Mouse (Mus musculus) urinary bladder, adult 18-20 months (tissue): ENCODE data around the gene Tmem179.
A peak's percentile ranks its signal among the peaks of the same experiment; 100 is the strongest.

Experiments
- DNase-seq, 2 experiments: peaks; one replicate each; pipeline ENCODE4 v3.0.0; 2022; ENCODE audit warnings: low spot score in 2 of 2, mixed read lengths in 2 of 2

The Tmem179 gene

DNA sequence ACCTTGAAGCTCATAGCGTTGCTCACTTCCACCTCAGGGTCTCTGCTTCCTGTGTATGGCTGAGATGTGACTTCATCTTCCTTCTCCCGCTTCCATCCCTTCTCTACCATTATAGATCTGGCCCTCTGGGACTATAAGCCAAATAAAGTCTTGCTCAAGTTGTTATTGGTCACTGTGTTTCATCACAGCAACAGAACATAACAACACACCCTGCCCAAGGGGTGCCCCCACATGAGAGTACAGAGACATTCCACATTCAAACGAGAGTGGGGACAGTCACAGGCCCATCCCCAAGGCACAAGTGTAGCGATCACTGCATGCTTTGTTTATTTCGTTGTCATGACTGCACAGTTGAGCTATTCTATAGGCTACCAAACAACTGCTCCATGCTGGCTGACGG lies 20.7 kb upstream of the Tmem179 start:
- no peak for DNase-seq

DNA sequence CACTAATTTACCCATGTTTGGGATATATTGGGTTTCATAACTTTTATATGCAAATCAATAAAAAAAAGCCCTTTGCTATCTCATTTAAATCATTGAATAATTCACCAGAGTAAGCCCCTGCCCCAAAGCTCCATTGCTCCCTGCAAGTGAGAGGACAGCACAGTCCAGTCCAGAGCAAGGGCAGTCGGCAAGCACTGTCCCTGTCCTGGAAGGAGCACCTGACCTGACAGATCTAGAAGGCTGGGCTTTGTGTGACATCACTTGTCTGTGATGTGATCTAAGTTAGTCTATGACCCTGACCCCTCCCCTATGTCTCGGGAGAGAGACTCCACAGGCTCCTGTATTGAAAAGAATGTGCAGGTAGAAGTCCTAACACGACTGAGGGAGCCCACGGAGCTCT lies 17.2 kb upstream of the Tmem179 start:
- DNase-seq, result no peak

DNA sequence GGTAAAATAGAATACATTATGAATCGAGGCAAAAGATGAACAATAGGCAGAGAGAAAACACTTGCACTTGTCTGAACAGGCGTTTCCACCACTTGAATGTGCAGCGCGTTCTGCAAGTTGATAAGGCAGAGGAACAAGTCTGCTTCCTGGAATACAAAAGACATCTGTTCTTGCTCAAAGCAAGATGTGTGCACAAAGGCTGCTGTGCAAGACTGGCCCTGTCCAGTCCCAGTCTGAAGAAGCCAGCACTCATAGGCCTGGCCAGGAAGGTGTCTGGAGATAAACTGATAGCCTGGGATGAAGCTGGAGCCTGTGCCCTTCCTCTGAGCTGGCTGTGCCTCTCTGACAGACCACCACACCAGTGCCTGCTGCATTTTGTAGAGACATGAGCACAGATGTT lies 1.6 kb upstream of the Tmem179 start:
- DNase-seq, result peak in 1 of 2 experiments; percentile 40

DNA sequence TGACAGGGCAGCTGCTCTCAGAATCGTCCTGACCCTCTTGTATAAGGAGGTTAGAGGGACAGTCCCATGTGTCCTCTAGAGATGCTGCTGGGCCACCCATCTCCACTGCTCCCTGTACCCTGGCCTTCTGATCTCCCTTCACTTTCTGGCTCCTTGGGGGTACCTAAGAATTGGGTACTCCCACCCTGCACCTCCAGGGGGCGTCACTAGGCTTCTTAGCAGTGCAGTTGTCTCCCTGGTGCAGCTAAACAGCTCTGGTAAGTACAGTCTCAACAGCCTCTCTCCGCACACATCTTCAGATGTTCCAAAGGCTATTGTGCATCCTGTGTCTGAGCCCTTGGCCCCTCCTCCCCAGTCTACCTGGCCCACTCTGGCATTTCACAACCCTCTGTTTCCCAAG lies 1.6 kb downstream of the Tmem179 start:
- DNase-seq, result no peak

DNA sequence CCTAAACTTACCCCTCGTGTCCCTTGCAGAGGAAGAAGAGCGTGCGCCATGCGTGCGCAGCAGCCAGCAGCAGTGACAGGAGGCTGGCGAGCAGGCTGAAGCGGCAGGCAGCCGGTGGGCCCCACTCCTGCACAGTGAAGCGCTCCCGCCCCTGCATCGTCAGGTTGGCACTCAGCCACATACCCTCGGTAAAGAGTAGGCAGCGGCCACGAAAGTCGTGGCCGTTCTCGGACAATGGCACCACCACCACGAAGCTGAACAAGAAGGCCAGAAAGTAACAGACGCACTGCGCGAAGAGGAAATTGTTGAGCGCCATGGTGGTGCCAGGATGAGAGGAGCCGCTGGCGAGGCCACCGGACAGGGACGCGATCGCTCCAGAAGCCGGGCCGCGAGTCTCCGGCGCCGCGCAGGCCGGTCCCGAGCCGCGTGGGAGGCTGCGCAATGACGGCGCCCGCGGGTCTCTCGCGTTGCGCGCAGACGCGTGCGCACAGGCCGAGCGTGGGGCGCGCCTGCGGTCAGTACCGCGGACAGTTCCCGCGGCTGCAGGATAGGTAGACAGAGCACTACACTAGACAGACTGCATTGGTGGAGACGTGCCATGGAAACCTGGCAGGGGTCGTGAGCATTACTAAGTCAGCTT lies 5.7 kb downstream of the Tmem179 start:
- DNase-seq, result peak in 1 of 2 experiments; percentile 40

DNA sequence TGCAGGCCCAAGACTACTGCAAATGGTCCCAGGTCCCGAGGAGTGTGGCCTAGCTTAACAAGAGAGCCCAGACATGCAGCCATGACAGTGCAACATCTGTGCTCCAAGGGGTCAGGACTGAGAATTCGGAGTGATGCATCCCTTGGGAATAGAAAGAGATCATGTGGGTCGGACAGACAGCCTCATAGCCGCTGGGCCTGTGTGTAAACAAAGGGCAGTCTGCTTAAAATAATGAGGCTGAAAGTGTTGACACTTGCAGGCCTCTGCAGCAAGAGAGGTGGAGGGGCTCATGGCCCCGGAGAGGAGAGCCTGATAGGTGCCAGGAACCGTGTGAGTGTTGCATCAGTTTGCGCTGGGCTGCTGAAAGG lies 6.2 kb downstream of the Tmem179 start:
- DNase-seq, result no peak

DNA sequence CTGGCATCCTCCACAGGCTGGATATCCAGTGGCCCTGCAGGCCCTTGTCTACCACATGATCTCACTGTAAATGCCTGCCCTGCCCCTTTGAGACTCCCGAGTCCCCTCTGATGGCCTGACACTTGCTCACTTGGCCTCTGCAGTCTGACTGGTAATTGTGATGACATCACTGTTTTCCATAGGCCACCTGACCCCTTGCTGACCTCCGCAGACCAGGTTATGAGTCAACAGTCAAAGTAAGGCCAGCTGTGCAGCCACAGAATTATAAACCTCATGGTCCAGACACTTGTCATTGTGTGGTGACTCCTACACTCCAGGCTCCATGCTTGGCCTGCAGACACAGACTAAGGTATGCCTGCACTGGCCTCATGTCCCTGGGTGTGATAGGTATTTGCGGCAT lies 8.6 kb downstream of the Tmem179 start:
- no peak for DNase-seq

DNA sequence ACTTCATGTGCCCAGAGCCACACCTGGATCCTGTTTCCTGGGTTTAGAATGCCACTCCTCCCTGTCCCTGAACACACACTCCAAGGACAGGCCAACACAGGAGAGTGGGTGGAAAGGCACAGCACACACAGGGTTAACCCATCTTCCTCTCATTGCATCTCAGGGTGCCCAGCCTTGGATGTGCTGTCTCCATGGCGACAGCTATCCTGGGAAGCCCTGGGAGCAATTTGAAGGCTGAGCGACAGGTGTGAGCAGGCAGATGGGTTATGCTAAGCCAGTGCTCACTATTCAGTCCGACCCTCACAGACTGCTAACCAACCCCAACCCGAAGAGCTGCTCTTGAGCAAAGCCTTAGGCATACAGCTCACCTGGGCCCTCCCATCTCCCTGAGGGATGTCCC lies 9.3 kb downstream of the Tmem179 start:
- no peak for DNase-seq

DNA sequence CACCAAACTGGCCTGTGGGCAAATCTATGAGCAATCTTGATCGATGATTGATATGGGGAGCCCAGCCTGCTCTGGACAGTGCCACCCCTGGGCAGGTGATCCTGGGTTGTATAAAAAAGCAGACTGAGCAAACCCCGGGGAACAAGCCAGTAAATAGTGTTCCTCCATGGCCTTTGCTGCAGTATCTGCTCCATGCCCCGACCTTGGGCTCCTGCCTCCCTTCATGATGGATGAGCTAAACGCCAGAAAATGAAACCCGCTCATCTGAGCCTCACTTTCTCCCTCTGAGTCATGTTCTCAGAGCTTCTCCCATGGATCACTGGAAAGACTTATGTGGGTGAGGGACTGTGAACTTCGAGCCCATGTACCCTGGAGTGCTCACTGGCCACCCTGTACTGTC lies 10.3 kb downstream of the Tmem179 start:
- DNase-seq, result no peak

DNA sequence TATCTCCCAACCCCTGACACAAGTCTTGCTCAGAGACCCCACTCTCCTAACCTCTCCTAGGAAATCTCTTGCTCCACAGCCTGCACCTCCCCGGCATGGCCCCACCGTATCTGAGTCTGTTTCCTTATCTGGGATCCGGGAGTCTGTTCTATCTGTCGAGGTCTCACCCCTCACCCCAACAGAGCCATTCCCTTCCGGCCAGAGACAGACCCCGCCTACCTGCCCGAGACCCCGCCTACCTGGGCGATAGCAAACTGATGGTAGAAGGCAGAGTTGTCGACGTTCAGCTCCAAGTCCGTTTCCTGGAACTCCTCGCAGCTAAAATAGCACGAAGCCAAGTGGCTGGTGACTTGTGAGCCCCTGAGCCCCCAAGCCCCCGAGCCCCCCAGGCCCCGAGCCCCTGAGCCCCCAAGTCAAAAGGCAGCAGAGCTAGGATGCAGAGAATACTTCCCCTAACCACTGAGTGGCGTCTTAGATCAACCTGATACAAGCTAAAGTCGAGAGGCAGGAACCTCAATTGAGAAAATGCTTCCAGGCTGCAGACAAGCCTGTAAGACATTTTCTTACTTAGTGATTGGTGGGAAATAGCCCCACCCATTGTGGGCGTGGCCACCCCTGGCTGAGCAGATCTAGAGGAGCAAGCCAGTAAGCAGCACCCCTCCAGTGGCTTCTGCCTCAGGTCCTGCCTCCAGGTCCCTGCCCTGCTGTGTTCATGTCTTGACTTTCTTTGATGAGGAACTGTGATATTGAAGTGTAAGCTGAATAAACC lies 13.4 kb downstream of the Tmem179 start:
- no peak for DNase-seq

DNA sequence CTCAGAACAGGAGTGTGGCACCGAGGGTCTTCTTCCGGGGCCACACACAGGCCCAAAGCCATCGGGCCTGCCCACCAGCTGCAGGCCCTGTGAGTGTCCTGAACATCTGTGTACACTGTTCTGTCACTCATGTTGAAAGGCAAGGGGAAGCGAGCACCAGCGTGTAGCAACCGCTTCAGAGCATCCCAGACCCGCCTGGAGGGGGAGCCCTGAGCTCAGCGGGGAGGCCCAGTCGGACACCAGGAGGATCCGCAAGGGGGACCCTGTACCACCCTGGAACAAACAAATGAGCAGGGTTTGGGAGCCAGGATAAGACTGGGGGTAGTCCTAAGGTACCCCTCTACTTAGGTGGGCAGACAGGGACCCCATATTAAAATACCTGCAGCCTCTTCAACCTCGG lies 17.9 kb downstream of the Tmem179 start:
- peak; percentile 22 to 39 for DNase-seq

DNA sequence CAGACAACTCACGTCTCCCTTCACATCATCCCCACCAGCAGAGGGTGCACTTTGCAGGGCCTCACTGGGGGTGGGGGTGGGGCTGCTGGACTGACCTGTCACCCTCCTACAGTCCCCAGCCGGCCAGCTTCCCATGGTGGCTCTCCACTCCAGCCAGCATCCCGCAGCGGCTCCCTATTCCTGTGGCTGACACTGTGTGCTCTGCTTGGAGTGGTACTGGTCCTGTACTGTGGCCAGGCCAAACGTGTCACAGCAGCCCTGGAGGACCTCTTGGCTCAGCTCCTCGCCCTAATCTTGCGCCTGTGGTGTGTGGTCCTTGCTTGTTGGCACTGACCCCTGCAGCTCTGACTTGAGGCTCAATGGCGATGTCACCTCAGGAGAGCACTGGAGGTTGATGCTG lies 18.8 kb downstream of the Tmem179 start:
- no peak for DNase-seq

DNA sequence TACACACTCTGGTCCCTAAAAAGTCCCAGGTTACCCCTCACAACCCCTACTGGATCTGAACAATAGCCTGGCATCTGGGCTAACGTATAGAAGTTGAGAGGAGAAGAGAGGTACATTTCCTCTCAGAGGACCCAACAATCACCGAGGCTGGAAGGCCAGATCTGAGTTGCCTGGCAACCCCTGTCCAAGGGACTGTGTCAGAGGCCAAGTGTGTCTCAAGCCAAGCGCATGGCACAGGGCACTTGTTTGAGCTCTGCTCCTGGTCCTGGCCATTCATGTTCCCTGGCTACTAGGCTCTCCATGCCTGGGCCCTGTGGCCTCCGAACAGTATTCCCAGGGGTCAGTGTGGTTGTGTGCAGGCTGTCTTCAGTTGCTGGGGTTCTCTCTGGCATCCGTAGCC lies 20.4 kb downstream of the Tmem179 start:
- DNase-seq, result peak in 1 of 2 experiments; percentile 32

DNA sequence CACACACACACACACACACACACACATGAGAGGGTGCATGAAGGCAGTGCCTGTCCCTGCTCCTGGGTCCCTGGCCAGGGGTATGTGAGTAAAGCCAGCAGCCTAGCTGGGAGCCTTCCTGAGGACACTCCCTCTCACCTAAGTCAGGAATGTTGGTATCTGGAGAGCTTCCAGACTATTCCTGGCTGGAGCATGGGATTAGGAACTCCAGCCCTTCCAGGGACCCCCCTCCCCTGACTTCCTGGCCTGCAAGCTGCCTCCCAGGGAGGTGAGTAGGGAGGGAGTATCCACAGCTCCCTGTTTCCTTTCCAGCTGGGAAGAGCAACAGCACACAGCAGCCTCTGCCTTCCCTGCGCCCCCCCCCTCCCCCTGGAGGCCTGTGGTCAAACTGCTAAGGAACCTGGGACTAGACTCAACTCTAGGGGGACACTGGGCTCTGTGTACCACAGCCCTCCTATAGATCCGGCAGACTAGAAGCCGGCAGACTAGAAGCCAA lies 26.1 kb downstream of the Tmem179 start:
- no peak for DNase-seq

DNA sequence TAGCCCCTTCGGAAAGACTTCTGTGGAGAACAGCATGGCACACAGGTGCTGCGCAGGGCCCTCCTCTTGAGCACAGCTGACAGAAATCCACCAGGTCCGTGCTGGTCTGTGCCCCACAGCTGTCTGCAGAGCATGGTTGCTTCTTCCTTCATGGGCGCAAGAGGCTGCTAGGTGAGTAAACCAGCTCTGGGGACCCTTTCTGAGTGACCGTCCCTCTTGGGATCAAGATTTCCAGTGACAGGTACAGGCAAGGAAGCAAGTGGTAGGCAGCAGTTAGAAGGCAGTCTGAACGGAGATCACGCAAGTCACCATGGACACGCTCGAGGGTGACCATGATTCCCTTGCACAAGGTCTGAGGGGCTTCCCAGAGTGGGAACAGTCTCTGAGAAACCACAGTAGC lies 27.0 kb downstream of the Tmem179 start:
- no peak for DNase-seq

DNA sequence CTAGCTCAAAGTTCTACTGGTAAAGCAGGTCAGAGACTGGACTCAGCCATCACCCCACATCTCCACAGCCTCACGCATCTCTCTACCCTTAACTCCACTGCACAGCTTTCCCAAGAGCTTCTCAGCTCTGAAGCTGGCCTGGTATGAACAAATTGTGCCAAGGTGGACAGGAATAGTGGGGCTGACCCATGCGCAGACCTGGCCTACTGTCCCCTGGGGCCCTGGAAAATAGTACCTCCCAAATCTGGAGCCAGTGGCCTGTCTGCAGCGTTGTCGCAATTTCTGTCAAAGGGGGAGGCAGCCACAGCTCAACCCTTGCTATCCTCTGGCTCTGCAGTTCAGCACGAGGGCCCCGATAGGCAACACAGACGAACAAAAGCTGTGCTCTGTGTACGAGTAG lies 27.4 kb downstream of the Tmem179 start, which contains the start of gene A530016L24Rik:
Gene A530016L24Rik, plus strand, starts transcription at position 315 of the 400 bp plus-strand sequence.
- DNase-seq, result no peak

DNA sequence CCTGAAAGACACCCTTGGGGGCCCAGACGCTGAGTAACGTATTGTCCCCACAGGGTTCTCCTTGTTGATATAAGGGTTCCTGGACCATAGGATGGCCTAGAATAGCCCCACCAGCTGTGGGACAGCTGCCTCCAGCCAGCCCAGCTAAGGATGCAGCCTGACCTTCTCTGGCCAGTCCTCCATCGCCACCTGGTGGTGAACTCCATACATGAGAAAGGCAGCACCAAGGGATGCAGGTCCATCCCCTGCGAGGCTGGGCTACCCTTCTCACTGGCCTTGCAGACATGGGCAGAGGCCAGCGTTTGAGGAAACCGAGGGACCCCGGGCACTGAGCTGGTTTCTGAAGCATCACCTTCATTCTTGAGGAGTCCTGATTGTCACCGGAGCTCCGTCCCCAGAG lies 42.8 kb downstream of the Tmem179 start:
- peak; percentile 61 to 75 for DNase-seq

DNA sequence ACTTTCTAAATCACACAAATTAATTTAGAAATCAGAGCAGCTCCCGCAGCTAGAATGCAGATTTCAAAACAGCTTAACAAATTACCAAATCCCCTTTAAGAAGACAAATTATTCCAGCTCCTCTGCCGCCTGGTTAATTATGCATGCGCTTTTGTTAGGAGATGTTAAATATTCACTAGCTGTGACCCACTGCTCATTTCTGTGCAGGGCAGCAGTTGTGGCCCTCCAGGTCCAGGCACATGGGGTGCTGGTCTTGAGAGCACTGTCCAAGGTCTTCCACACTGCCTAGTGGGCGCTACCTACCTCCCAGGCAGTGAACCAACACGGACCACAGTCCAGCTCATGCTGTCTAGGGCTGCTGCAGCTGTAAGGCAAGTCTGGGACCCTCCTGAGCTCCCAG lies 46.3 kb downstream of the Tmem179 start:
- no peak for DNase-seq

DNA sequence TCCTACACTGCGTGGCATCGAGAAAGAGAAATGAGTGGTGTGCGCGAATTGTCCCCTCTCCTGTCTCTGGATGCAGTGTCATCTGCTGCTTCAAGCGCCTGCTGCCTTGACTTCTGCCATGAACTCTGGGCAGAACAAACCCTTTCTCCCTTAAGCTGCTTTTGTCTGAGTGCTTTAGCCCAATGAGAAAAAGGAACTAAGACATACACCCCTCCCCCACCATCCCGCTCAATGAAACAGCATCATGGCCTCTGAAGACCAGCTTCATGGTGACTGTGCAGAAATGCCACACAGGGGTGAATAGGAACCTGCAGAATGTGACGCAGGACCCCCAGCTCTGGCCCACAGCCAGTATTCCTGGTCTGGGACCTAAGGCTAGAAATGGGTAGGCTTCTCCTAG lies 47.2 kb downstream of the Tmem179 start:
- no peak for DNase-seq

DNA sequence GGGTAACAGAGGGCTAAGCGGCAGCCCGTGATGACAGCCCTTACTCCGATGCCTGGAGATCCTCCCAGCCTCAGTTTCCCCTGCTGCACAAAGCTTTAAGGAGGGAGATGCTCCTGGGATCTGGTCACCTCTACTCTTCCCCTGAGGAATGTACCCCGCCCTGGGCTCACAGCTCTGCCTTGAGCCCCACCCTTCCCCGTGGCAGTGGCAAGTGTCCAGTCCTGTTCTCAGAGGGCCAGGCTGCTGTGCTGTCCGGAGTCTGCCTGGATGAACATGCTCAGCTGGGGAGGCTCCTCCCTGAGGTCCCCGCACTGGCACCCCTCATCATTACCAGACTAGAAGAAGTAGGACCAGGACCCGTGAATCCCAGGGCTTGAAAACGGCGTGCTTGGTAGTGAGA lies 49.2 kb downstream of the Tmem179 start:
- no peak for DNase-seq

DNA sequence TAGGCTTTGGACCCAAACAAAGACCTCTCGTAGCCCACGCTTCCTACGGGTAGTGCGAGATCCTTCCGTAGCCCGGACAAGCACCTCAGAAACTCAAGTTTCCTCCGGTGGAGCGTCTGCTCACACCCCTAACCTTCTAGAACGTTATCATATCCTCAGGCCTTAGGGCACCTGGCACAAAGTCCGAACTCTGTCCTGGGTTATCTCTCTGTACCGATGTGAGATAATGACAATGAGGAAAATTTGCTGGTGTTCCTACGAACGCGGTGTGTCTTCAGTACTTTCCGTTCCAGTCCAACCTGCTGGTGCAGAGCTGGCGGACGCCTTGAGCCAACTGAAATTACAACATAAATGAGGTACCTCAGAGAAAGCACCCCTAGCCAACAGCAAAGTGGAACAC lies 50.6 kb downstream of the Tmem179 start:
- no peak for DNase-seq

DNA sequence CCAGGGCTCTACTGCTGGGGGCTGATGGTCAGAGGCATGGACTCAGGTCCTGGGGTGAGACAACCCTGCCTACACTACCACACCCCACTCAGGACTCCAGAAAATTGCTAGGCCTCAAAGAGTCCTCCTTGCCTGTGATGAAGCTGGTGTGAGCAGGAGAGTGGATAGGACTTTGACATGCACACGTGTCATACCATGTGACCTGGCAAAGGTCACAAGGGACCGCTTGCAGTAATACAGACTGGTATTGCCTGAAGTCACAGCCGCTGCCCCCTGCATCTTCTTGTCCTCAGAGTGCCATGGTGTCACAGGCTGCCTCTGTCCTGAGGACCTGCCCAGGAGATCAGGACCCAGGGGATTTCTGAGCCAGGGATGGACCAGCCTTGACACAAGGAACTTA lies 52.0 kb downstream of the Tmem179 start:
- no peak for DNase-seq

DNA sequence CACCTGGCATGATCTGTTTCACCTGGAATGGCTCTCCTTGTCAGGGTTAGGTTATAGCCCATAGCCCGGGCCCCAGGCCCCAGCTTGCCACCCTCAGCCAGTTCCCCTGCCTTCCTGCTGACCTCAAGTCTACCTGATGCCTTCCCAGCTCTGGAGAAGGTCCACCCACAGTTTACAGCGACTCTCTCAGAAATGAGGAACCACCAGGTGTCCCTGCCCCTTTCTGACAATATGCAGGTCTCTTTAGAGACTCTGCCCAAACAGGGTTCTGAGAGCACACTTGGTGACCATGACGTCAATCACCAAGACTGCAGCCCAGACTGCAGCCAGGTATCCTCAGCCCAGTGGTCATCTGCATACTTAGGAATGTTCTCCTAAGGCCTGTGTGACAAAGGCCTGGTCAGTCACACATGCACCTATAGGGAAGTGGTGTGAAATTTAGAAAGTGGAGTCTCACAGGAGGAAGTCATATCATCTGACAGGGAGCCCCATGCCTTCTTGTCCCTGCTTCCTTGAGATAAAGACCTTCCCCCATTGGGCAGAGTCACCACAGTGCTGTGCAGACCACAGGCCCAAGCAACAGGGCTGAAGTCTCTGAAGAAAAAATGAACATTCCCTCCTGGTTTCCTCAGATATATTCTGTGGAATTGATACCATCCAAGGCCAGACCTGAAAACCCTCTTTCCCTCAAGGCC lies 52.6 kb downstream of the Tmem179 start:
- DNase-seq, result no peak
